Mouse (Mus musculus) brain, adult 2 months (tissue): ENCODE results near the gene Bst1.

Experiments used
- DNase-seq: peaks from one replicate; pipeline ENCODE4 v3.0.0; 2011; ENCODE audit warnings: low read depth, low spot score

Bst1 gene

DNA sequence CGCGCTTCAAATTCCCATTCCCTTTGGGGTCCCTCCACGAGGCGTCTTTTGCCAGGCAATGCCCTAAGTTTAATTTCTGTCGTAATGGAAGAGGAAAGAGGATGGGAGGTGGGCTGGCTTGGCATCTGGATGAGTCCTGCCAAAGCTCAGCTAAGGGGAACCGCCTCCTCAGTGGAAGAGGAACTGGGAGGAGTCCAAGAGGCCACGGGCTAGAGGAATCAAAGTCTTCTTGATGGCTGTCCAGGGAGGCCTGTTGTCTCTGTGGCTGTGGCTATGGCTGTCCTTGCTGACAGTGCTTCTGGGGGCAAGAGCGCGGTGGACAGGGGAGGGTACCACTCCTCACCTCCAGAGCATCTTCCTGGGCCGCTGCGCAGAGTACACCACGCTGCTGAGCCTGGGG, at the start of gene Bst1:
Gene Bst1 (plus strand): TSS at position 191 of the 400 bp plus-strand sequence.
- DNase-seq = no peak

DNA sequence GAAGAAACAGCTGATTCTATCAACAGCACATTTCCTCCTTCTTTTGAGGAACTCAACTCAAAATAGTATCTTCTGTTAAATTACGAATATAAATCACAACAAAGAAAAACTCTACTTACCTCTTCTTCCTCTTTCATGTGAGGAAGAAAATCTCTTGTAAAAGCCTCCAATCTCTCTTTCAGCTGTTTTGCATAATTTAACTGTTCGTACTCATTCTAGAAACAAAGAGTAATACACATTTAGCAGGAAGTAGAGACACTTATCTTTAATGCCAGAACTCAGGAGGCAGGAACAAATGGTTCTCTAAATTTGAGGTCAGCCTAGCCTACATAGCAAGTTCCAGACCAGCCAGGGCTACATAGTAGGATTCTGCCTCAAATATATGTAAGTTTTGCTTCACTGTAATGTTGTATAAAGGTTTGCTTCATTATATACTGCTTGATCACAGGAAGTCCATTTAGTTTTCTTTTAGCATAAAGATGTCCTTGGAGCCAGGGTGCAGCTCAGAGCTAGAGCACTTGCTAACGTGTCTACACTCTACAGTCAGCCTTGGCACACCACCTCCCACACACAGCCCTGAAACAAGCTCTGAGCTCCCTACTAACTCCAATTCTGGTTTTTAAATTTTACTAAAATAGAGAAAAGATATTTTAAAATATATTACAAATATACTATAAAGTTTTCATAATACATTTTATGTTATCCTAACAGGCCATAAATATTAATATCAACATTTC, 47.9 kb upstream of the Bst1 start:
- DNase-seq = peak; percentile 64

DNA sequence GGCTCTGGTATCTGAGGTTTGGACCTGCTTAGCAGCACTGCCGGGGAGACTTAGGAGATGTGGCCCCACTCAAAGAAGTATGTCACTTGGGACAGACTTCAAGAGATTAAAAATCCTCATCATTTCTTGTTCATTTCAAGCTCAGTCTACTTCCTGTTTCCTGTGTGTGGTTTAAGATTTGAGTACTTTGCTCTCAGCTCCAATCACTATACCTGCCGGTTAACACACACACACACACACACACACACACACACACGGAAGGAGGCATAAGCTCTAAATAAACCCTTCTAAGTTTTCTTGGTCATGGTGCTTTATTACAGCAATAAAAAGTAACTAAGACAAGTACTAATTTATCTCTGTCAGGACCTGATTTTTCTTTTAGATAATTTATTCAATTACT, 47.1 kb upstream of the Bst1 start:
- no peak for DNase-seq

DNA sequence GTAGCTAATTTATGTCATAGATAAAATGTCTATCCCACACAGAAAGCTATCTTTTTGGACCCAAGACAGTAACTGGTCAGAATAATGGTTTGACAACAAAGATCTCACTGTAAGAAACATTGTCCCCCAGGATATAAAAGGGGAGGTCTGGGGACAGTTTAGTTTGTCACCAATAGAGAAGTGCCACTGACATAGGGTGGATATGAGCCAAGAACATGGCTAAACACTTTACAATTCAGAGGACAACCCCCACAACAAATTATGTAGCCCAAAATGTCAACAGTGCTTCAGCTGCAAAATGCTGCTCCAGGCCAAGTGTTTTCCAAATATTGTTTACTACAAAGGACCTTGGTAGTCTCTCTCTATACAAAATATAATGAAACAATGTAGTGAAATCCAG, 42.3 kb upstream of the Bst1 start:
- DNase-seq = peak; percentile 72

DNA sequence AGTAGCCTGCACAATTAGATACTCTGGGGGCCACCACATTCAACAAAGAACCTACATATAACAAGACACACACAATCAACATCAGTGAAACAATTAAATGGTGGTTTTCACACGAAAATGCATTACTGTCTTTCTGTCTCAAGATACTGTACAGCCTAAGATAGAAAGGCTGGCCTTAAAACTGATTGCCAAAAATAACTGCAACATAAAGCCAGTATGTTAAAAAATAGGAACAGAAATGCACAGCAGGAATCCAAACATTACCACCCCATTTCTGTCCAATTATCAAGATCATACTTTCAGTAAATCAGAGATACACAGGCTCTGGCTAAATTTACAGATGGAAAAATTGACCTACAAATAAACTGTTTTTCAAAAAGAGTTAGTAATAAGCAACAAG, 41.7 kb upstream of the Bst1 start:
- no peak for DNase-seq

DNA sequence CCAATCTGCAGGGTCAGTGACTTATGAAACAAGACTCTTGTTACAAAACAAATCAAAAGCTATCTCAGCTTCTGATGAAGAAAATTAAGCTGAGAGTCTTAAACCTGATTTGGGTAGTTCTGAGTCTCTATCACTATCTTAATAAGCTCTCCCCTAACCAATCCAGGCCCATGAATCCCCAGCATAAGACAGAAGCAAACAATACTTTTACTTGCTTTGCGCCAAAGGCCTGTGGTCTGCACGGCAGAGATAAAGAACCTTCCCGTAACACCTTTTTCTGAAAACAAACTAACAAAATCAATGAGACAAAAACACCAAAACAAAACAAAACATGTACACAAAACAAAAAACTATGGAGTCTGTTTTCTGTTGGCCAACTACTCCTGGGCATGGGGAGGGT, 40.1 kb upstream of the Bst1 start:
- no peak for DNase-seq

DNA sequence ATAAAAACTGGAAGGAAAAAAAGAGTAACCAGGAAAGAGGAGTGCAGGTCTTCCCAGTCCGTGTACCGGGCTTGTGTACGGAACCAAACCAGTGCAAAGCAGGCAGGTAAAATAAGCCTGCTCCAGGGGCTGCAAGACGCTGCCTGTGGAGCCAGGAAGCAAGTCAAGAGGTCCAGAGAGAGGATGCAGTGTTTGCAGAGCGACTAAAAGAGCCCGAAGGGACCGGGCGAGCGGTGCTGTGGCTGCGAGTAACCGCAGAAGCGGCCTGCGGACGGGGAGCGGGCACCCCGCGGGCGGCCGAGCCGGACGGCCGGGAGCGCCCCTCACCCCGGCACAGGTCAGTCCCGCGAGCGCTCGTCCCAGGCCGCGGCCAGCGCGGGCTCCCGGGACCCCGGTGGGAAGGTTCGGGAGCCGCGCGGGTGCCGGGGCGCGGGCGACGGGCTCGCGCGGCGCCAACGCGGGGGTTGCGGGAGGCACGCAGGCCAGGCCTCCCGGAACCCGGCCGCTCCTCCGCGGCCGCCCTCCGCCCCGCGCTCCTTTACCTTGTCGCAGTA, 37.2 kb upstream of the Bst1 start:
- DNase-seq = peak; percentile 41

DNA sequence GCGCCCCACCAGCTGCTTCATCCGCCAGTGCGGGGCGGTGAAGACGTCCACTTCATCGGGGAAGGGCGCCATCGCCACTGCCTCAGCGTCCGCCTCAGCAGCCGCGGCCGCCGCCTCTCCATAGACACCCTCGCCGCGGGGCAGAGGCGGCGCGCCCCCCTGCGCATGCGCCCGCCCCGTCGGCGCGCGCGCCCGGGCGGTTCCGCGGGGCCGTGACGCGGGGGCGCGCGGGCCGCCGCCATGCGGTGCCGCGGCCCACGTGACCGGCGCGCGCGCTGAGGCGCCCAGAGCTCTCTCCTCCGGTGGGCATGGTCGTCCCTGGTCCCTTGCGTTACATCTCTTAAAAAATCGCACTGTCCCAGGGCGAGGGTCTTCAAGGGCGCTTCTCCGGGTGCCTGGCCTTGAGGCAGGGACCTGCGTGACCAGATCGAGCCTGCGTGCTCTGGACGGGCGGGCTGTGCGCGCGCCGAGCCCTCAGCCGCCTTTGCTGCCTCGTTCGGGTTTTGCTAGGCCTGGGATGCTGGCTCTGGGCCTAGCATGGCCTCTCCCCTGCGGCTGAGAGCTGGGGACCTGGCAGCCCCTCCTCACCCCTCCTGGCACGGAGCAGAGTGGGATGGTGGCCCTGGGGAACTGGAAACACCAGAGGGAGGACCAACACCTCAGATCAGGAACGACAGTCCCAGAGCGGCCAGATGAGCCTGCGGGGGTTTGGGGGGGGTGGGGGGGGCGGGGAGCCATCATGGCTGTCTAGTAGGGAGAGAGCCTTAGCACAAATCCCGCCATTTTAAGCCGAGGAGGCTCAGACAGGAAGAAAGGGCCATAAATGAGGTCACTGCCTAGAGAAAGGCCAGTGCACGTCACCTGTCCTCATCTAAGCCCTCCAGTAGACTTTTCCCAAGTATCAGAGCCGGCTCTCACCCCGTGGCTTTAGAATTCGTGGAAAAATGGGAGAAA, 36.4 kb upstream of the Bst1 start:
- peak; percentile 88 for DNase-seq

DNA sequence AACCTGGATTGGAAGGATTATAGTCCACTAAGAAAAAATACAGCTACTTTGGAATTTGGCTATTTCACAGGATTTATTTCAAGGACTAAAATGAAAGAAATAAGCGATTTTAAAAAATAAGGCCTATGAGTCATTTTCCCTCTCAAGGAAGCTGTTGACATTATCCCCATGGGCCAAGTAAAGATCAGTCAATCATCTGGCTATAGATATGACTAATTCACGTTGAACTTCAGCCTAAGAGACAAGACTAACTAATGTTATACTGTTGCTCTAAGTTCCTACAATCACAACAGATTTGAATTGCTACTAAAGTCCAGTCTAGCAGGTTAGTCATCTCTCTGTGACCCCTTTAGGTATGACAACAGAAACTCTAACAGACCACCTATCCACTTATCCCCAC, 34.7 kb upstream of the Bst1 start:
- DNase-seq = no peak

DNA sequence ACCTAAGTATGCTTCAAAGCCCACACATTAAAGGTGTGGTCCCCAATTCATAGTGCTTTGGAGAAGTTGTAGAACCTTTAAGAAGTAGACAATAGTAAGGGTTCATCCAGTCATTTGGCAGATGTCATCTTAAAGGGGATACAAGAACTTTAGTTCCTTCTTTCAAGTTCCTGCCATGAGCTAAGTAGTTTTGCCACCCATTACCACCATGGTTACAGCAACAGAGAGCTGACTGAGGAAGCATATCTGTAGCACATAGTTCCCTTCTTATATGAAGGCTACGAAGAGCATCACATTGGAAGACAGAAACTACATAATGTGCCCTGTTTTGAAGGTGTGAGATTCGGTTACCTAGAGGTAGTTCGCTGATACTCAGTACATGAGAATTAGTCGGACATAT, 32.1 kb upstream of the Bst1 start:
- DNase-seq = no peak

DNA sequence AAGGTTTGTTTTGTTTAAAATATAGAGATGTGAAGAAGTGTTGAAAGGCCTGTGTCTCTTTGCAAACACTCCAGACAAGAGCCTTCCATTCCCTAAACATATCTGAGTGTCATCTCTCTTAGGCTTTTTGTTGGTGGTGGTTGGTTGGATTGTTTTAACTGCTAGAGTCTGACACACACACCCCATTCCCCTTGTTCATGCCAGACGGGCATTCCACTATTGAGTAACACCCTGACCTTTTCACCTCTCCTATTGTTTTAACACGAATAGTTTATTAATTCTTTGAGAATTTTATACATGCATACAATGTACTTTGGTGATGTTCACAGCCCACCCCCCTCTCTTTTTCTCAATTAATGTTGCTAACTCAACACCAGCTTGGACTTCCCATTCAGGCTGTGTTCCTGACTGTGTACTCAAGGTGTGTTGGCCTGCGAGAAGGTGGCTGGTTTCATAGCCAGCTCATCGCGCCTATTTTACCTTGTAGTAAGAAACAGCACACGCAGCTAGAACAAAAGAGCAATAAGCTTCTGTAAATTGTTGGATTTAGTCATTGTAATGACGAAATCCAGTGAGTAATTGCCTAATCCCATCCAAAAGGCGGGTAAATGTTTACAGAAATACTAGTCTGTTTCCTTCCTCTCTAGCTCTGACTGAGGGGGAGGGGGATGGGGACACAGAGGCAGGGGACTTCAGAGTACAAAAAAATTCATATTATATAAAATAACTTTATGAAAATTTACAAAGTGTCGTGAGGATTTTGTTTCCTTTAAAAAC, 30.5 kb upstream of the Bst1 start:
- no peak for DNase-seq

DNA sequence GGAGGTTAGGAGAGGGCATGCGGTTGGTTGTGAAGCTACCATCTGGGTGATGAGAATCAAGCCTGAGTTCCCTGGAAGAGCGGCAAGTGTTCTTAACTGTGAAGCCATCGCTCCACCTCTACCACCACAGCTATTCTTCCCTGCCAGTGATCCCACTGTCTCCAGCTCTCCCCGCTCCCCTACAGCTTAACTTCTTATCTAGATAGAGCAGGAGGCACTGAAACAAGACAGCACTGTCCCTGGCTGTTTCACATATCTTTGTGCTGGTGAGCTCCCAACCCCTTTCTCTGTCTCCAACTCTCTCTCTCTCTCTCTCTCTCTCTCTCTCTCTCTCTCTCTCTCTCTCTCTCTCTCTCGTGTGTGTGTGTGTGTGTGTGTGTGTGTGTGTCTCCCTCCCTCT, 26.3 kb upstream of the Bst1 start:
- DNase-seq = no peak

DNA sequence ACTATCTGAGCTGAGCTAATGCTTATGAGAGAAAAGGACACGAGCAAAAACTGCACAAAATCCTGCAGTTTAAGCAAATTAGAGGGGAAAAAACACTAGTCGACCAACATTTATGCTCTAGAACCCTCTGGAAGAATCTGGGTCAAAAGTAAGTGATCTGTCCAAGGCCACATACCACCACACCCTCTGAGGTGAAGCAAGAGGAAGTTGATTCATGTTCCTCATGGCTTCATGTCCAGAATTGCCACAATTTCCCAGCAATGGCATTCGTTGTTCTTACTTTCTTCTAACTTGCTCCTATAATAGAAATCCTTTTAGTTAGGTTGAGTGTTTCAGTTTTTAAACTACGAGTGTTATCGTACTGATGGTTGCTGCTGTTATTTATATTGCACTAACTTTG, 19.2 kb upstream of the Bst1 start:
- no peak for DNase-seq

DNA sequence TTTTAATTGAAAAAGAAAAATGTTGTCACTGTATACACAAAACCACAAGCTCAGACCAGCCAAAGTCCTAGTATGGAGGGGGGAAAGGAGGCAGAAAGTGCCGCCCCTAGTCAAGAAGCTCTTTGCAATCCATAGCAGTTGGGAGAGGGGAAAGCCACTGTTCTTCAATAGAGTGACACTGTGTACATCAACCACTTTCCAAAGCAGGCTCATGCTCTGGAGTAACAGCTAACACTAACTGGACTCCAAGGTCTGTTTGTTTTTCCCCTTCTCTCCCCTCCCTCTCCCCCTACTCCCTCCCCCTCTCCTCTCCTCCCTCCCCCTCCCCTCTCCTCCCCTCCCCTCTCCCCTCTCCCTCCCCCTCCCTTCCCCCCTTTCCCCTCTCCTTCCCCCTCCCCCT, 18.0 kb upstream of the Bst1 start:
- no peak for DNase-seq

DNA sequence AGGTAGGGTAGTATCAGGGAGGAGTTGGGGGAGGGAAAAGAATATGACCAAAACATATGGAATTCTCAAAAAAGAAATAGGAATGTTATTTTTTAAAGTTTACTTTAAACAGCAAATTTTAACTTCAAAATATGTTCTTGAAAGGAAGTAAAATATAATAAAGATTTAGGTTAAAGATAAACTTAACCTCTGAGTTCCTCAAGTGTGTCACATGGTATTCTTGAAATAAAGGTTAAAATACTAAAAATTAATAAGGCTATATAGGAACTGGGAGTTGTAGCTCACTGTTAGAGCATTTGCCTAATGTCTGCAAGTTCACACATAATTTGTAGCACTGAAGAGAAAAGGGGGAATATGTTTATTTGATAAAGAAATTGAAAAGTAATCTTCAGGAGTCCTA, 17.4 kb upstream of the Bst1 start:
- no peak for DNase-seq

DNA sequence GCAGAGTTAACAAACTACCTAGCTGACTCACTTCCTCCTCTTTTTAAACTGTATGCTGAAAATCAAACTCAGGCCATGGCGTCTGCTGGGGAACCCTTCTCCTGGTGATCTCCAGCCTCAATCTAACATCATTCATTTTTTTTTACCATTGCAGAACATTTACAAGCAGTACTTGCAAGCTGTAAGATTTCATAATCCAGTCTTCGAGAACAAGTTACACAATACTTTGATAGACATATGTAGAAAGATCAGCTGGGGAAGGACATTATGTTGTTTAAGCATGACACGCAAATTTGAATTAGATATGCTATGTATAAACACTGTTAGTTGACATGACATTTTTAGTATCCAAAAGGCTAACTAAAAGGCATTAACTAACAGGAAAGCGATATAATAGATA, 16.9 kb upstream of the Bst1 start:
- no peak for DNase-seq

DNA sequence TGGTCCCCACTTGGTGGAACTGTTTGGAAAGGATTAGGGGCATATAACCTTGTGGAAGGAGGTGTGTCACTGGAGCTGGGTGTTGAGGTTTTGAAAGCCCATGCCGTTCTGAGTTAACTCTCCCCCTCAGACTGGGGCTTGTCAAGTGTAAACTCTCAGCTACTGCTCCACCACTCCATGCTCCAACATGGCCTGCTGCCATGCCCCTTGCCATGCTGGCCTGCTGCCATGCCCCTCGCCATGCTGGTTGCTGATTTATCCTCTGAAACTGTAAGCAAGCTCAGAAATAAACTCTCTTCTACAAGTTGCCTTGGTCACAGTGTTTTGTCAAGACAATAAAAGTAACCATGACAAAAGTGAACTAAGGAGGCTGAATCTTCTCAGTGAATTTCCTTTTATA, 13.3 kb upstream of the Bst1 start:
- DNase-seq = no peak

DNA sequence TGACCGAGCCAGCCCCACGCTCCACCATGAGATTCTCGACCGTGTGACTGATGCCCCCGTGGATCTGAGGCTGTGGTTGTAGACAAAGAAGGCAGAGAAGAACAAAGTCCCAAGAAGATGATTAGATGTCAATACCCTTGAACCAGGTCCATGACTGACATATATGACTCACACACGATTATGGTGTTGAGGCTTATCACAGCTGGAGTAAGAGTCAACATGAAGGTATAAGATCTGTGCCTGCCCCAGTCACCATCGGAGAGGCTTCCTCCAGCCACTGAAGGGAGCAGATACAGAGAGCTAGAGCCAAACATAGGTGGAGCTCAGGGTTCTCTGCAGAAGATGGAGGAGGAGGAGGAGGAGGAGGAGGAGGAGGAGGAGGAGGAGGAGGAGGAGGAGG, 12.3 kb upstream of the Bst1 start:
- no peak for DNase-seq

DNA sequence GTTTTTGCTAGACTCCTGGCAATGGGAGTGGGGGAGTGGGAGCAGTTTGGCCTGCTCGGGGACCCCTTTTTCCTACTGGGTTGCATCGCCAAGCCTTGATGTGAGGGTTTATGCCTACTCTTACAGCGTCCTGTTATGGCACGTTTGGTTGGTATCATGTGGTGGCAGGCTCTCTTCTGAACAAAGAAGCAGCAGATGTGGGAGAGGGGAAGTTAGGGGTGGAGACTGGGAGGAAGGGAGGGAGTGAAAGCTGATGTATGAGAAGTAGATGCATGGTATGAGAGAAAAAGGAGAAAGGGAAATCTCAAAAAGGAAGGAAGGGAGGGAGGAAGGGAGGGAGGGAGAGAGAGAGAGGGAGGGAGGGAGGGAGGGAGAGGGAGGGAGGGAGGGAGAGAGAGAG, 11.8 kb upstream of the Bst1 start:
- DNase-seq = no peak

DNA sequence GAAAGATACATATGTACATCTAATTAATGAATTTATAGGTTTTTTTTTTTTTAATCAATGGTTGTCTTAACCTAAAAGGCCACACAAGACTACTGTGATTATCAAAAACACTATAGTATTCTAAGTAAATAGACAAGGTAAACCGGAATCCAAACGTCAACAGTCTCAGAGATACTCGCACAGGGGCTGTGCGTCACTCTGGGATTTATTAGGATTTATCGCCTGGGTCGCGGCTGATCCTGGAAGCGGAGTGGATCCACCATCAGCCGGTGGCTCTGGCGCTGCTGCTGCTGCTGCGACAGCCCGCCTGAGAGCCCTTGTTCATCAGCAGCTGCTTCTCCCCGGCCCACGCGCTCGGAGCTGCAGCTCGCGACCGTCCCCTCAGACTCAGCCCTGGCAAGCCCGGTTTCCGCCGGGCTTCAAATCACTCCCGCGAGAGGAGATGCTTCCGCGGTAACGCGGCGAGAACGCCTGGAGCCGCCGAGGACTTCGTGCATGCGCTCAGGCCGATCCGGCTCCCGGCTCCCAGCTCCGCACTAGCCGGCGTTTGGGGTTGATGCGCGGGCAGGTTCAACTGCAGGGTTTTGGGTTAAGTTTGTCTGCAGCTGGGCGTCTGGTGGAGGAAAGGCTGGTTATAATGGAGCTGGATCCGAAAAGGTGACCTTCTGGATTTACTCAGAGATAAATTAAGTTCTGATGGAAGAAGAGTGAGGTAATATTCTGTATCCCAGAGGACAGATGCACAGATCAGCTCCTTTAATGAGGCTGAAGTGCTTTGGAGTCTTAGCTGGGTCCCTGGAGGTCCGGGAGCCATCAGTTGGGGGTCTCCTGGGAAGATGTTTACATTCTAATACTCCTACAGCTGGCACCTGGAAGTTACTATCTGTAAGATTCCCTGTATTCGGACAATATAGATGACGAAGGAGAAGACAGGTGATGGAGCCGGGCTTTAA, 10.7 kb upstream of the Bst1 start:
- DNase-seq = peak; percentile 96
